Mouse (Mus musculus): Measurements from ENCODE around the gene Raet1e. TPM values are rescaled to one million over a fixed set of nuclear protein-coding genes. Genes with fewer than 3 reads are reported as not detected.

The Raet1e gene
- total and polyA plus RNA-seq, 3 experiments = 0.64 to 1.2 (median 0.85) TPM

- no peak for DNase-seq (ENCODE audit: extremely low read depth)
- dilution Hi-C loops (cut with MboI; ENCODE audit: extremely low pct_ligation_motif_present, extremely low pct_unique_long_range_greater_than_20kb, low sequenced_read_pairs) = no loop called here
- peaks cover 14 to 33% of the 10 kb centered on the region in 2 experiments for H3K36me3 ChIP-seq (replicated peaks in 1 of 2; ENCODE audit: control insufficient read depth in 1 of 2, insufficient read depth in 1 of 2, low read length in 1 of 2)
- H3K9ac ChIP-seq (ENCODE audit: insufficient read depth, low read depth) = peak overlapping the region; percentile 78
- peak overlapping the region; percentile 54 for H3K4me2 ChIP-seq (ENCODE audit: insufficient read depth, low read depth, poor library complexity, severe bottlenecking)
- peak overlapping the region in 2 of 3 experiments; percentile 62 to 91 for H3K4me3 ChIP-seq (replicated peaks in 1 of 3; ENCODE audit: low read depth in 2 of 3, low read length in 2 of 3, poor library complexity in 1 of 3)
- no peak overlapping the region for H3K27ac ChIP-seq (ENCODE audit: insufficient read depth, low read depth)
- H3K9me3 ChIP-seq (replicated peaks; ENCODE audit: low read length) = no peaks in the 10 kb centered on the region
- H3K79me2 ChIP-seq (replicated peaks; ENCODE audit: control insufficient read depth, extremely low read depth, insufficient read depth, poor library complexity, severe bottlenecking) = peaks cover 9% of the 10 kb centered on the region
- in situ Hi-C loops (cut with MboI; ENCODE audit: low pct_ligation_motif_present, low pct_unique_long_range_greater_than_20kb, low sequenced_read_pairs) = no loop called here
- no peak for TF ChIP-seq USF1 (IDR thresholded peaks at IDR 0.05; ENCODE audit: low read depth, low read length)
- TF ChIP-seq NELFE (IDR thresholded peaks at IDR 0.05; ENCODE audit: low read depth, low read length) = no peak
- TF ChIP-seq HCFC1 (IDR thresholded peaks at IDR 0.05; ENCODE audit: low read depth, low read length) = no peak
- no peak for TF ChIP-seq ZC3H11A (IDR thresholded peaks at IDR 0.05; ENCODE audit: low read depth, low read length)
- no peak for TF ChIP-seq USF2 (conservative IDR thresholded peaks at IDR 0.05; ENCODE audit: low read depth, low read length)
- no peak for TF ChIP-seq MAZ (IDR thresholded peaks at IDR 0.05; ENCODE audit: low read depth, low read length)
- TF ChIP-seq ELF1 (IDR thresholded peaks at IDR 0.05; ENCODE audit: low read depth, low read length) = no peak
- no peak for TF ChIP-seq MYC (IDR thresholded peaks at IDR 0.05; ENCODE audit: low read depth, low read length)
- TF ChIP-seq ETS1 (conservative IDR thresholded peaks at IDR 0.05; ENCODE audit: low read depth, low read length) = no peak
- TF ChIP-seq KAT2A (IDR thresholded peaks at IDR 0.05; ENCODE audit: insufficient replicate concordance, low read length) = no peak
- no peak for TF ChIP-seq RCOR1 (conservative IDR thresholded peaks at IDR 0.05; ENCODE audit: low read depth, low read length)
- no peak for TF ChIP-seq UBTF (IDR thresholded peaks at IDR 0.05; ENCODE audit: low read depth, low read length)
- no peak for TF ChIP-seq POLR2A (IDR thresholded peaks at IDR 0.05; ENCODE audit: low read depth, low read length)
- no peak for TF ChIP-seq JUN (IDR thresholded peaks at IDR 0.05; ENCODE audit: insufficient read depth, low read depth, low read length)
- no peaks in the 10 kb centered on the region for H3K27me3 ChIP-seq (replicated peaks)
- H3K4me1 ChIP-seq (ENCODE audit: control insufficient read depth in 1 of 2, insufficient read depth in 2 of 2) = peaks cover 18 to 63% of the 10 kb centered on the region in 2 experiments
These were observed 147.4 kb downstream of the Raet1e start for GRCm38 (mm10) chr10:22305801-22306200.

- H3K79me2 ChIP-seq (replicated peaks; ENCODE audit: control insufficient read depth, extremely low read depth, insufficient read depth, poor library complexity, severe bottlenecking) = peaks cover 9% of the 10 kb centered on the region
- H3K27me3 ChIP-seq (replicated peaks) = no peaks in the 10 kb centered on the region
- peaks cover 15 to 61% of the 10 kb centered on the region in 2 experiments for H3K4me1 ChIP-seq (ENCODE audit: control insufficient read depth in 1 of 2, insufficient read depth in 2 of 2)
- no peaks in the 10 kb centered on the region for H3K9me3 ChIP-seq (replicated peaks; ENCODE audit: low read length)
- in situ Hi-C loops (cut with MboI; ENCODE audit: low pct_ligation_motif_present, low pct_unique_long_range_greater_than_20kb, low sequenced_read_pairs) = no loop called here
- dilution Hi-C loops (cut with MboI; ENCODE audit: extremely low pct_ligation_motif_present, extremely low pct_unique_long_range_greater_than_20kb, low sequenced_read_pairs) = no loop called here
- DNase-seq (ENCODE audit: extremely low read depth) = peak; percentile 97
- H3K27ac ChIP-seq (ENCODE audit: insufficient read depth, low read depth) = peak overlapping the region; percentile 47; the same call in 1 of the 2 replicates
- H3K4me2 ChIP-seq (ENCODE audit: insufficient read depth, low read depth, poor library complexity, severe bottlenecking) = peak overlapping the region; percentile 80
- H3K9ac ChIP-seq (ENCODE audit: insufficient read depth, low read depth) = peak overlapping the region; percentile 97
- H3K4me3 ChIP-seq (replicated peaks in 1 of 3; ENCODE audit: low read depth in 2 of 3, low read length in 2 of 3, poor library complexity in 1 of 3) = peak overlapping the region; percentile 62 to 91 (median 69)
- peaks cover 14 to 38% of the 10 kb centered on the region in 2 experiments for H3K36me3 ChIP-seq (replicated peaks in 1 of 2; ENCODE audit: control insufficient read depth in 1 of 2, insufficient read depth in 1 of 2, low read length in 1 of 2)
- TF ChIP-seq CTCF (conservative IDR thresholded peaks at IDR 0.05 in 1 of 2, IDR thresholded peaks at IDR 0.05 in 1 of 2; ENCODE audit: low read depth in 2 of 2, low read length in 2 of 2) = no peak
- TF ChIP-seq TCF12 (IDR thresholded peaks at IDR 0.05; ENCODE audit: low read depth, low read length) = peak; percentile 75
- 0 out of 2 replicates have a peak, but pooled peaks have one; percentile 11 for TF ChIP-seq BHLHE40 (IDR thresholded peaks at IDR 0.05; ENCODE audit: low read depth, low read length)
- TF ChIP-seq GABPA (IDR thresholded peaks at IDR 0.05; ENCODE audit: insufficient replicate concordance, low read depth, low read length) = peak; percentile 34; the same call in 1 of the 2 replicates
- TF ChIP-seq IRF4 (IDR thresholded peaks at IDR 0.05; ENCODE audit: low read depth, low read length) = peak; percentile 41; the same call in 1 of the 2 replicates
- no peak for TF ChIP-seq MAZ (IDR thresholded peaks at IDR 0.05; ENCODE audit: low read depth, low read length)
- peak; percentile 85 for TF ChIP-seq POLR2A (IDR thresholded peaks at IDR 0.05; ENCODE audit: low read depth, low read length)
- peak; percentile 39; the same call in 1 of the 2 replicates for TF ChIP-seq MXI1 (IDR thresholded peaks at IDR 0.05; ENCODE audit: low read depth, low read length)
- TF ChIP-seq CHD2 (IDR thresholded peaks at IDR 0.05; ENCODE audit: low read length) = no peak
- peak; percentile 94 for TF ChIP-seq TBP (conservative IDR thresholded peaks at IDR 0.05; ENCODE audit: low read depth, low read length)
- TF ChIP-seq MAX (IDR thresholded peaks at IDR 0.05; ENCODE audit: low read length) = peak; percentile 87
- TF ChIP-seq ZNF384 (IDR thresholded peaks at IDR 0.05; ENCODE audit: low read depth, low read length) = no peak
- no peak for TF ChIP-seq SMC3 (IDR thresholded peaks at IDR 0.05; ENCODE audit: low read depth, low read length)
- peak; percentile 55; the same call in 1 of the 2 replicates for TF ChIP-seq EP300 (IDR thresholded peaks at IDR 0.05; ENCODE audit: low read length)
- peak; percentile 75 for TF ChIP-seq ETS1 (conservative IDR thresholded peaks at IDR 0.05; ENCODE audit: low read depth, low read length)
- peak; percentile 78; the same call in 1 of the 2 replicates for TF ChIP-seq MYC (IDR thresholded peaks at IDR 0.05; ENCODE audit: low read depth, low read length)
- no peak for TF ChIP-seq E2F4 (IDR thresholded peaks at IDR 0.05; ENCODE audit: insufficient replicate concordance, low read depth, low read length)
- peak; percentile 80 for TF ChIP-seq JUN (IDR thresholded peaks at IDR 0.05; ENCODE audit: insufficient read depth, low read depth, low read length)
- TF ChIP-seq ELF1 (IDR thresholded peaks at IDR 0.05; ENCODE audit: low read depth, low read length) = peak; percentile 58
- 0 out of 2 replicates have a peak, but pooled peaks have one; percentile 22 for TF ChIP-seq KAT2A (IDR thresholded peaks at IDR 0.05; ENCODE audit: insufficient replicate concordance, low read length)
- TF ChIP-seq NRF1 (IDR thresholded peaks at IDR 0.05; ENCODE audit: low read depth, low read length) = no peak
- TF ChIP-seq MEF2A (IDR thresholded peaks at IDR 0.05; ENCODE audit: borderline replicate concordance, low read depth, low read length) = no peak
- peak; percentile 69 for TF ChIP-seq JUND (conservative IDR thresholded peaks at IDR 0.05; ENCODE audit: low read depth, low read length)
- no peak for TF ChIP-seq UBTF (IDR thresholded peaks at IDR 0.05; ENCODE audit: low read depth, low read length)
- no peak for TF ChIP-seq ZMIZ1 (IDR thresholded peaks at IDR 0.05; ENCODE audit: low read depth, low read length)
- peak; percentile 78 for TF ChIP-seq HCFC1 (IDR thresholded peaks at IDR 0.05; ENCODE audit: low read depth, low read length)
These were observed 148.1 kb downstream of the Raet1e start for GRCm38 (mm10) chr10:22306452-22306851.

All from CH12.LX (cell line).